Mouse (Mus musculus): ENCODE measurements around the gene Sash1. TPM values are rescaled to one million over a fixed set of nuclear protein-coding genes. Genes with fewer than 3 reads are reported as not detected.

The Sash1 gene
- polyA plus RNA-seq, 1 experiment = 19.9 TPM

DNA sequence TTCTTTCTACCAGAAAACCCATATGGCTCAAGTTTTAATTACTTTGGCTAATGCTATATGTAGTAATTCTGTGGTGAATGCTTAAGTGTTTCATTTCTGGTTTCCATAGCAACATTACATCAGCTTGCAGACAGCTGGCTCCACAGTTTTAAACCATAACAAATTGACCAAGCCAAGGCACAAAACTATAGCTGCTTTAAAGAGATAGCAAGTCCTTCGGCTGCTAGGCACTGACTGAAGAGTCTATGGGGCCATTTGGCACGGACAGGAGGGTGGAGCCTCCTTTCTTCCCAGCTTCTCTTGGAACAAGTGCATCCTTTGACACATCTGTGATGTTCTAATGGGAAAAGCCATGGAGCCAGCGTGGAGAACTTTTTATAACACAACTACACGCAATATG is 125.3 kb downstream of the Sash1 start:
- H3K27me3 ChIP-seq (ENCODE audit: control insufficient read depth, insufficient read depth, low read length) = no peaks in the 10 kb centered on the region
- H3K36me3 ChIP-seq (ENCODE audit: control insufficient read depth, insufficient read depth, low read length) = peaks cover 2% of the 10 kb centered on the region
- 51% methylated on average over 4 of the region's 4 CpGs for WGBS
- TF ChIP-seq CTCF (IDR thresholded peaks at IDR 0.05; ENCODE audit: extremely low read depth, insufficient read length, insufficient replicate concordance, low read depth, low read length) (no peak), POLR2A (IDR thresholded peaks at IDR 0.05; ENCODE audit: low read depth, low read length) (no peak)
- peaks cover 2% of the 10 kb centered on the region; the same call in 1 of the 2 replicates for H3K4me1 ChIP-seq (ENCODE audit: control insufficient read depth, insufficient read depth, insufficient read length, low read length)
- no peak overlapping the region for H3K4me3 ChIP-seq (ENCODE audit: low read depth, low read length)
- peak overlapping the region; percentile 57; the same call in 1 of the 2 replicates for H3K27ac ChIP-seq (ENCODE audit: insufficient read depth, low read depth, low read length)

GRCm38 (mm10) chr10:8759228-8759627 is 126.6 kb downstream of the Sash1 start:
- peaks cover 2% of the 10 kb centered on the region; the same call in 1 of the 2 replicates for H3K4me1 ChIP-seq (ENCODE audit: control insufficient read depth, insufficient read depth, insufficient read length, low read length)
- peak overlapping the region; percentile 42 for H3K27ac ChIP-seq (ENCODE audit: insufficient read depth, low read depth, low read length)
- 0 out of 2 replicates have a peak, but pooled peaks cover 1% of the 10 kb centered on the region for H3K36me3 ChIP-seq (ENCODE audit: control insufficient read depth, insufficient read depth, low read length)
- no peaks in the 10 kb centered on the region for H3K27me3 ChIP-seq (ENCODE audit: control insufficient read depth, insufficient read depth, low read length)
- H3K4me3 ChIP-seq (ENCODE audit: low read depth, low read length) = no peak overlapping the region
- 77% methylated on average over 7 of the region's 7 CpGs for WGBS
- no peak for TF ChIP-seq POLR2A (IDR thresholded peaks at IDR 0.05; ENCODE audit: low read depth, low read length)
- TF ChIP-seq CTCF (IDR thresholded peaks at IDR 0.05; ENCODE audit: extremely low read depth, insufficient read length, insufficient replicate concordance, low read depth, low read length) = no peak

GRCm38 (mm10) chr10:8757429-8757931 is 128.4 kb downstream of the Sash1 start:
- peak overlapping the region; percentile 66 for H3K27ac ChIP-seq (ENCODE audit: insufficient read depth, low read depth, low read length)
- 74% methylated on average over 21 of the region's 21 CpGs for WGBS
- H3K4me3 ChIP-seq (ENCODE audit: low read depth, low read length) = peak overlapping the region; percentile 42; the same call in 1 of the 2 replicates
- TF ChIP-seq POLR2A (IDR thresholded peaks at IDR 0.05; ENCODE audit: low read depth, low read length) = no peak
- no peak for TF ChIP-seq CTCF (IDR thresholded peaks at IDR 0.05; ENCODE audit: extremely low read depth, insufficient read length, insufficient replicate concordance, low read depth, low read length)
- H3K4me1 ChIP-seq (ENCODE audit: control insufficient read depth, insufficient read depth, insufficient read length, low read length) = no peaks in the 10 kb centered on the region
- no peaks in the 10 kb centered on the region for H3K27me3 ChIP-seq (ENCODE audit: control insufficient read depth, insufficient read depth, low read length)
- peaks cover 8% of the 10 kb centered on the region; the same call in 1 of the 2 replicates for H3K36me3 ChIP-seq (ENCODE audit: control insufficient read depth, insufficient read depth, low read length)

- Histone ChIP-seq H3K4me1 (ENCODE audit: control insufficient read depth, insufficient read depth, insufficient read length, low read length) (no peaks in the 10 kb centered on the region), H3K27ac (ENCODE audit: insufficient read depth, low read depth, low read length) (peak overlapping the region; percentile 66), H3K36me3 (ENCODE audit: control insufficient read depth, insufficient read depth, low read length) (peaks cover 8% of the 10 kb centered on the region; the same call in 1 of the 2 replicates), H3K27me3 (ENCODE audit: control insufficient read depth, insufficient read depth, low read length) (no peaks in the 10 kb centered on the region), H3K4me3 (ENCODE audit: low read depth, low read length) (peak overlapping the region; percentile 42)
- no peak for TF ChIP-seq POLR2A (IDR thresholded peaks at IDR 0.05; ENCODE audit: low read depth, low read length)
- TF ChIP-seq CTCF (IDR thresholded peaks at IDR 0.05; ENCODE audit: extremely low read depth, insufficient read length, insufficient replicate concordance, low read depth, low read length) = no peak
- 60% methylated on average over 11 of the region's 11 CpGs for WGBS
Measured at GRCm38 (mm10) chr10:8756604-8757354, 129.1 kb downstream of the Sash1 start.

DNA sequence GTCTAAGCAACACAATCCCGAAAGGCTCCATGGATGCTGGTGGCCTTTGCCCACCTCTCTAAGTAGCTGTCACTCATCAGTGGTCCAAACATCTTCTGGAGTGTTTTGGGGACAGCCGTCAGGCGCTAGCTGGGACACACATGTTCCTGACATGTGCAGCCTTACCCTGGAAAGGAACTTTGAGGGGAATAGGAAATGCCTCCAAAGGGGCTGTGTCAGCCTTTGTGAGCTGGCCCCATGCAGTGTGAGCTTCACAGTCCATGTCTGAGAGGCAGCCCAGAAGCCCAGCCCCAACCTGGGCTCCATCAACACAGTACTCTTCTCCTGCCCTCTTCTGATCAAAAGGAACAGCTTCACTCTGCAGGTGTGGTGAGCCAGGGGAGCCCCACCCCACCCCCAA is 132.5 kb downstream of the Sash1 start:
- Histone ChIP-seq H3K4me3 (ENCODE audit: low read depth, low read length) (no peak overlapping the region), H3K4me1 (ENCODE audit: control insufficient read depth, insufficient read depth, insufficient read length, low read length) (no peaks in the 10 kb centered on the region), H3K36me3 (ENCODE audit: control insufficient read depth, insufficient read depth, low read length) (peaks cover 18% of the 10 kb centered on the region), H3K27me3 (ENCODE audit: control insufficient read depth, insufficient read depth, low read length) (no peaks in the 10 kb centered on the region), H3K27ac (ENCODE audit: insufficient read depth, low read depth, low read length) (no peak overlapping the region)
- TF ChIP-seq CTCF (IDR thresholded peaks at IDR 0.05; ENCODE audit: extremely low read depth, insufficient read length, insufficient replicate concordance, low read depth, low read length) = no peak
- TF ChIP-seq POLR2A (IDR thresholded peaks at IDR 0.05; ENCODE audit: low read depth, low read length) = no peak
- 89% methylated on average over 3 of the region's 3 CpGs for WGBS

DNA sequence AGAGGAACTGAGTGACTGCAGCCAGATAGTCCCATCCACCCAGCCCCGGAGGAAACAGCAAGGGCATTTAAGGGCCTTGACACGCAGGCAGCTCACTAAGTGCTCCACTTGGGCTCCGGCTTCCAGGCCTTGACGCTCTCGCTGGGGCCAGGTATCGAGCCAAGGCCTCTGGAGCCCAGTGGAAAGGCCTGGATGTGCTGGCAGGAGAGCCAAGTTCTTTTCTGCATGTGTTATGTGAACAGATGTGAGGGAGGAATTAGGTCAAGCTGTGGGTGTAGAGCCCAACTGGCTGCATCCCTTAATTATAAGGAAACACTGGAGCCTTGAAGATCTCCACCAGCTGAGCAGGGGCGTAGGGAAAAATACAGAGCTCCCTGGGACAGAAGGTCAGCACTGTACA is 133.4 kb downstream of the Sash1 start:
- 85% methylated on average over 7 of the region's 7 CpGs for WGBS
- peaks cover 22% of the 10 kb centered on the region for H3K36me3 ChIP-seq (ENCODE audit: control insufficient read depth, insufficient read depth, low read length)
- no peak for TF ChIP-seq CTCF (IDR thresholded peaks at IDR 0.05; ENCODE audit: extremely low read depth, insufficient read length, insufficient replicate concordance, low read depth, low read length)
- no peak for TF ChIP-seq POLR2A (IDR thresholded peaks at IDR 0.05; ENCODE audit: low read depth, low read length)

DNA sequence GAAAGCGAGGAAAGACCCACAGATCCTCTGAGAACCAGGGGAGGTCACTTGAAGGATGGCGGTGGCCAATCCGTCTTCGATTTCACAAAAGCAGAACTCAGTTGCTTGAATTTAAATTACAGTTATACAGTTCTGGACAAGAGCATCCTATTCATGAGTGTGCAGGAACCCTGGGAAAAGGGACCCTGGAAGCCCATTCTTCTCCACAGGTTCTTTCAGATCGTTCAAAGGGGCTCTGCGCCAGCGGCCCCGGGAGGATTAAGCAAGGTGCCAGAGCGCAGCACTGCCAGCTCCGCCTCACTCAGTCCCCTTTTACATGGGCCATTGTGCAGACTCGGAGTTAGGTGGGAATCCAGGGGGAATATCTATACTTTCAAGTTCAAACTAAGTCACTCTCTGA is 136.3 kb downstream of the Sash1 start:
- no peaks in the 10 kb centered on the region for H3K27me3 ChIP-seq (ENCODE audit: control insufficient read depth, insufficient read depth, low read length)
- no peaks in the 10 kb centered on the region for H3K4me1 ChIP-seq (ENCODE audit: control insufficient read depth, insufficient read depth, insufficient read length, low read length)
- no peak overlapping the region for H3K27ac ChIP-seq (ENCODE audit: insufficient read depth, low read depth, low read length)
- H3K36me3 ChIP-seq (ENCODE audit: control insufficient read depth, insufficient read depth, low read length) = peaks cover 26% of the 10 kb centered on the region
- H3K4me3 ChIP-seq (ENCODE audit: low read depth, low read length) = no peak overlapping the region
- no peak for TF ChIP-seq CTCF (IDR thresholded peaks at IDR 0.05; ENCODE audit: extremely low read depth, insufficient read length, insufficient replicate concordance, low read depth, low read length)
- WGBS = 89% methylated on average over 11 of the region's 11 CpGs

More for the DNA sequence above, 133.4 kb downstream of the Sash1 start:
- H3K4me3 ChIP-seq (ENCODE audit: low read depth, low read length) = no peak overlapping the region
- H3K4me1 ChIP-seq (ENCODE audit: control insufficient read depth, insufficient read depth, insufficient read length, low read length) = no peaks in the 10 kb centered on the region
- no peaks in the 10 kb centered on the region for H3K27me3 ChIP-seq (ENCODE audit: control insufficient read depth, insufficient read depth, low read length)
- H3K27ac ChIP-seq (ENCODE audit: insufficient read depth, low read depth, low read length) = no peak overlapping the region

All from small intestine, adult 2 months (tissue).